Mouse (Mus musculus): Measurements from ENCODE around the gene 4930522H14Rik. TPM values are rescaled to one million over a fixed set of nuclear protein-coding genes. Genes with fewer than 3 reads are reported as not detected.
A peak's percentile ranks its signal among the peaks of the same experiment; 100 is the strongest.

4930522H14Rik gene
- 20.0 and 26.3 TPM in 2 replicates for polyA plus RNA-seq (2012; rRNA removed)

GRCm38 (mm10) chr4:109531111-109531510, at the start of gene 4930522H14Rik:
Gene 4930522H14Rik, minus strand, starts transcription at chr4:109531297.
- H3K27ac ChIP-seq (ENCODE audit: control insufficient read depth, insufficient read depth, low read depth, low read length) = no peak within 1 kb of the TSS
- no peaks in the 10 kb centered on the region for H3K36me3 ChIP-seq (ENCODE audit: control insufficient read depth, insufficient read depth, low read length)
- peak within 1 kb of the TSS; percentile 85 for H3K4me3 ChIP-seq (ENCODE audit: control insufficient read depth, low read depth, low read length)
- no peaks in the 10 kb centered on the region for H3K27me3 ChIP-seq (ENCODE audit: control insufficient read depth, insufficient read depth, low read length)
- H3K4me1 ChIP-seq (ENCODE audit: control insufficient read depth, insufficient read depth, low read length) = peaks cover 4% of the 10 kb centered on the region; the same call in 1 of the 2 replicates
- TF ChIP-seq POLR2A (IDR thresholded peaks at IDR 0.05; ENCODE audit: control insufficient read depth, low read depth, low read length) (no peak), CTCF (IDR thresholded peaks at IDR 0.05; ENCODE audit: control insufficient read depth, insufficient read depth, insufficient replicate concordance, low read depth, low read length) (no peak)

- no peaks in the 10 kb centered on the region for H3K27me3 ChIP-seq (ENCODE audit: control insufficient read depth, insufficient read depth, low read length)
- TF ChIP-seq POLR2A (IDR thresholded peaks at IDR 0.05; ENCODE audit: control insufficient read depth, low read depth, low read length) = no peak
- no peak for TF ChIP-seq CTCF (IDR thresholded peaks at IDR 0.05; ENCODE audit: control insufficient read depth, insufficient read depth, insufficient replicate concordance, low read depth, low read length)
- H3K4me3 ChIP-seq (ENCODE audit: control insufficient read depth, low read depth, low read length) = no peak overlapping the region
- H3K36me3 ChIP-seq (ENCODE audit: control insufficient read depth, insufficient read depth, low read length) = no peaks in the 10 kb centered on the region
- H3K27ac ChIP-seq (ENCODE audit: control insufficient read depth, insufficient read depth, low read depth, low read length) = no peak overlapping the region
- H3K4me1 ChIP-seq (ENCODE audit: control insufficient read depth, insufficient read depth, low read length) = peaks cover 11% of the 10 kb centered on the region
These were observed 47.3 kb upstream of the 4930522H14Rik start for GRCm38 (mm10) chr4:109578356-109578755.

- no peak for TF ChIP-seq POLR2A (IDR thresholded peaks at IDR 0.05; ENCODE audit: control insufficient read depth, low read depth, low read length)
- TF ChIP-seq CTCF (IDR thresholded peaks at IDR 0.05; ENCODE audit: control insufficient read depth, insufficient read depth, insufficient replicate concordance, low read depth, low read length) = no peak
- Histone ChIP-seq H3K27ac (ENCODE audit: control insufficient read depth, insufficient read depth, low read depth, low read length) (no peak overlapping the region), H3K27me3 (ENCODE audit: control insufficient read depth, insufficient read depth, low read length) (no peaks in the 10 kb centered on the region), H3K4me3 (ENCODE audit: control insufficient read depth, low read depth, low read length) (no peak overlapping the region), H3K4me1 (ENCODE audit: control insufficient read depth, insufficient read depth, low read length) (peaks cover 11% of the 10 kb centered on the region), H3K36me3 (ENCODE audit: control insufficient read depth, insufficient read depth, low read length) (no peaks in the 10 kb centered on the region)
These were observed 45.8 kb upstream of the 4930522H14Rik start for GRCm38 (mm10) chr4:109576933-109577332.

GRCm38 (mm10) chr4:109574845-109575244, 43.7 kb upstream of the 4930522H14Rik start:
- H3K4me1 ChIP-seq (ENCODE audit: control insufficient read depth, insufficient read depth, low read length) = peaks cover 11% of the 10 kb centered on the region
- H3K27me3 ChIP-seq (ENCODE audit: control insufficient read depth, insufficient read depth, low read length) = no peaks in the 10 kb centered on the region
- H3K27ac ChIP-seq (ENCODE audit: control insufficient read depth, insufficient read depth, low read depth, low read length) = no peak overlapping the region
- H3K4me3 ChIP-seq (ENCODE audit: control insufficient read depth, low read depth, low read length) = no peak overlapping the region
- TF ChIP-seq POLR2A (IDR thresholded peaks at IDR 0.05; ENCODE audit: control insufficient read depth, low read depth, low read length) (no peak), CTCF (IDR thresholded peaks at IDR 0.05; ENCODE audit: control insufficient read depth, insufficient read depth, insufficient replicate concordance, low read depth, low read length) (no peak)
- no peaks in the 10 kb centered on the region for H3K36me3 ChIP-seq (ENCODE audit: control insufficient read depth, insufficient read depth, low read length)

GRCm38 (mm10) chr4:109574331-109574730, 43.2 kb upstream of the 4930522H14Rik start:
- no peak overlapping the region for H3K4me3 ChIP-seq (ENCODE audit: control insufficient read depth, low read depth, low read length)
- no peaks in the 10 kb centered on the region for H3K36me3 ChIP-seq (ENCODE audit: control insufficient read depth, insufficient read depth, low read length)
- H3K4me1 ChIP-seq (ENCODE audit: control insufficient read depth, insufficient read depth, low read length) = peaks cover 11% of the 10 kb centered on the region
- TF ChIP-seq POLR2A (IDR thresholded peaks at IDR 0.05; ENCODE audit: control insufficient read depth, low read depth, low read length) (no peak), CTCF (IDR thresholded peaks at IDR 0.05; ENCODE audit: control insufficient read depth, insufficient read depth, insufficient replicate concordance, low read depth, low read length) (no peak)
- H3K27ac ChIP-seq (ENCODE audit: control insufficient read depth, insufficient read depth, low read depth, low read length) = no peak overlapping the region
- no peaks in the 10 kb centered on the region for H3K27me3 ChIP-seq (ENCODE audit: control insufficient read depth, insufficient read depth, low read length)

- Histone ChIP-seq H3K4me1 (ENCODE audit: control insufficient read depth, insufficient read depth, low read length) (peaks cover 11% of the 10 kb centered on the region), H3K27me3 (ENCODE audit: control insufficient read depth, insufficient read depth, low read length) (no peaks in the 10 kb centered on the region), H3K36me3 (ENCODE audit: control insufficient read depth, insufficient read depth, low read length) (no peaks in the 10 kb centered on the region), H3K4me3 (ENCODE audit: control insufficient read depth, low read depth, low read length) (no peak overlapping the region), H3K27ac (ENCODE audit: control insufficient read depth, insufficient read depth, low read depth, low read length) (no peak overlapping the region)
- TF ChIP-seq POLR2A (IDR thresholded peaks at IDR 0.05; ENCODE audit: control insufficient read depth, low read depth, low read length) (no peak), CTCF (IDR thresholded peaks at IDR 0.05; ENCODE audit: control insufficient read depth, insufficient read depth, insufficient replicate concordance, low read depth, low read length) (no peak)
These were observed 41.5 kb upstream of the 4930522H14Rik start for GRCm38 (mm10) chr4:109572632-109573031.

GRCm38 (mm10) chr4:109569421-109569820, 38.3 kb upstream of the 4930522H14Rik start:
- no peak overlapping the region for H3K4me3 ChIP-seq (ENCODE audit: control insufficient read depth, low read depth, low read length)
- H3K27me3 ChIP-seq (ENCODE audit: control insufficient read depth, insufficient read depth, low read length) = no peaks in the 10 kb centered on the region

GRCm38 (mm10) chr4:109568959-109569358, 37.9 kb upstream of the 4930522H14Rik start:
- H3K36me3 ChIP-seq (ENCODE audit: control insufficient read depth, insufficient read depth, low read length) = no peaks in the 10 kb centered on the region
- H3K4me1 ChIP-seq (ENCODE audit: control insufficient read depth, insufficient read depth, low read length) = no peaks in the 10 kb centered on the region
- H3K4me3 ChIP-seq (ENCODE audit: control insufficient read depth, low read depth, low read length) = no peak overlapping the region
- H3K27me3 ChIP-seq (ENCODE audit: control insufficient read depth, insufficient read depth, low read length) = no peaks in the 10 kb centered on the region
- H3K27ac ChIP-seq (ENCODE audit: control insufficient read depth, insufficient read depth, low read depth, low read length) = no peak overlapping the region
- TF ChIP-seq CTCF (IDR thresholded peaks at IDR 0.05; ENCODE audit: control insufficient read depth, insufficient read depth, insufficient replicate concordance, low read depth, low read length) (no peak), POLR2A (IDR thresholded peaks at IDR 0.05; ENCODE audit: control insufficient read depth, low read depth, low read length) (no peak)

More at GRCm38 (mm10) chr4:109569421-109569820, 38.3 kb upstream of the 4930522H14Rik start:
- H3K4me1 ChIP-seq (ENCODE audit: control insufficient read depth, insufficient read depth, low read length) = peaks cover 4% of the 10 kb centered on the region
- TF ChIP-seq POLR2A (IDR thresholded peaks at IDR 0.05; ENCODE audit: control insufficient read depth, low read depth, low read length) = no peak
- no peak for TF ChIP-seq CTCF (IDR thresholded peaks at IDR 0.05; ENCODE audit: control insufficient read depth, insufficient read depth, insufficient replicate concordance, low read depth, low read length)
- H3K36me3 ChIP-seq (ENCODE audit: control insufficient read depth, insufficient read depth, low read length) = no peaks in the 10 kb centered on the region
- no peak overlapping the region for H3K27ac ChIP-seq (ENCODE audit: control insufficient read depth, insufficient read depth, low read depth, low read length)
